ENCODE assay signal across 8 mouse cellular contexts in genomic region chrX:36561650-36562049, GRCm38 (mm10). TPM values are rescaled to one million over a fixed set of nuclear protein-coding genes. Genes with fewer than 3 reads are reported as not detected.
A peak's percentile ranks its signal among the peaks of the same experiment; 100 is the strongest.
DNase-seq lines count a peak whose midpoint lies in the region; ATAC-seq and TF ChIP-seq lines count a peak whose summit lies in the region.

No protein-coding gene starts in this region.

- peak; percentile 40; the same call in 1 of the 2 replicates for TF ChIP-seq CTCF in spleen, adult 2 months (IDR thresholded peaks at IDR 0.05; ENCODE audit: extremely low read depth, insufficient read depth, insufficient read length, insufficient replicate concordance)

- peak; percentile 41 for DNase-seq in cerebellum, adult 11 months
- DNase-seq in adrenal gland, adult 18-20 months (ENCODE audit: low spot score in 2 of 2), result peak; percentile 71 to 73
- DNase-seq in embryo, embryonic 10.5 days (ENCODE audit: low spot score), result peak; percentile 83
- DNase-seq in layer of hippocampus, adult 9-10 months (ENCODE audit: low spot score), result peak; percentile 32
- peak; percentile 79 for DNase-seq in lung, postnatal 36 days
- DNase-seq in spleen, adult 2 months (ENCODE audit: low read depth in 1 of 2, low spot score in 2 of 2), result peak; percentile 15 to 43

- peak overlapping the region; percentile 47 for H3K4me2 ChIP-seq in heart, embryonic 15.5 days

- 9% methylated on average over 7 of the region's 7 CpGs for WGBS in heart, embryonic 15.5 days
- 15% methylated on average over 7 of the region's 7 CpGs for WGBS in spleen, adult 2 months

- H3K4me1 ChIP-seq in heart, embryonic 15.5 days (replicated peaks), result no peaks in the 10 kb centered on the region
- H3K4me1 ChIP-seq in spleen, adult 2 months (ENCODE audit: control insufficient read depth, insufficient read depth, insufficient read length), result no peaks in the 10 kb centered on the region

- no peak for TF ChIP-seq POLR2A in spleen, adult 2 months (IDR thresholded peaks at IDR 0.05; ENCODE audit: low read depth, low read length)

- no peaks in the 10 kb centered on the region for H3K36me3 ChIP-seq in heart, embryonic 15.5 days
- no peaks in the 10 kb centered on the region for H3K36me3 ChIP-seq in spleen, adult 2 months (ENCODE audit: control insufficient read depth, insufficient read depth, low read length)

- H3K27ac ChIP-seq in heart, embryonic 15.5 days, result no peak overlapping the region
- H3K27ac ChIP-seq in spleen, adult 2 months (ENCODE audit: insufficient read depth, low read length), result no peak overlapping the region

- no peaks in the 10 kb centered on the region for H3K9me3 ChIP-seq in heart, embryonic 15.5 days (replicated peaks)

- H3K4me3 ChIP-seq in heart, embryonic 15.5 days, result peak overlapping the region; percentile 24; the same call in 1 of the 2 replicates
- H3K4me3 ChIP-seq in spleen, adult 2 months (ENCODE audit: extremely low read depth, insufficient read depth, insufficient read length), result no peak overlapping the region

- H3K9ac ChIP-seq in heart, embryonic 15.5 days, result no peak overlapping the region

- no peak for ATAC-seq in cerebellum, adult (ENCODE audit: insufficient number of reproducible peaks, low FRiP score, low TSS enrichment)
- no peak for ATAC-seq in heart, embryonic 15.5 days (replicated peaks; ENCODE audit: insufficient number of reproducible peaks, insufficient read depth, low FRiP score, low read depth)

- no peaks in the 10 kb centered on the region for H3K27me3 ChIP-seq in heart, embryonic 15.5 days
- H3K27me3 ChIP-seq in spleen, adult 2 months (ENCODE audit: control insufficient read depth, insufficient read depth, low read length), result no peaks in the 10 kb centered on the region

RNA-seq across cellular contexts. Expression of gene Pgrmc1, which starts 36.4 kb away (rescaled TPM):
- total RNA-seq in adrenal gland, adult 18-20 months (2021), result 100 to 1,000 TPM; 295 to 585 TPM
- 112 and 135 TPM in 2 replicates for polyA plus RNA-seq in heart, embryonic 15.5 days (2015; fragmentation: Nextera tagmentation; extraction: Ambion mirVana)
- polyA plus RNA-seq in spleen, adult 2 months (2012; rRNA removed), result 25.6 and 34.9 TPM in 2 replicates

Comparison
In these comparisons a context has a peak if more than half of its experiments do, and no peak if none do; other contexts are left out.
1. DNase-seq: peak in every context shown above with its lines; median percentile 83 in embryo, embryonic 10.5 days; 79 in lung, postnatal 36 days; 72 in adrenal gland, adult 18-20 months; 41 in cerebellum, adult 11 months; 32 in layer of hippocampus, adult 9-10 months; 29 in spleen, adult 2 months.